Mouse (Mus musculus): Measurements from ENCODE around the gene Trmt13. TPM values are rescaled to one million over a fixed set of nuclear protein-coding genes. Genes with fewer than 3 reads are reported as not detected.
A peak's percentile ranks its signal among the peaks of the same experiment; 100 is the strongest.

The Trmt13 gene
- polyA plus RNA-seq, 1 experiment: 17.7 TPM

DNA sequence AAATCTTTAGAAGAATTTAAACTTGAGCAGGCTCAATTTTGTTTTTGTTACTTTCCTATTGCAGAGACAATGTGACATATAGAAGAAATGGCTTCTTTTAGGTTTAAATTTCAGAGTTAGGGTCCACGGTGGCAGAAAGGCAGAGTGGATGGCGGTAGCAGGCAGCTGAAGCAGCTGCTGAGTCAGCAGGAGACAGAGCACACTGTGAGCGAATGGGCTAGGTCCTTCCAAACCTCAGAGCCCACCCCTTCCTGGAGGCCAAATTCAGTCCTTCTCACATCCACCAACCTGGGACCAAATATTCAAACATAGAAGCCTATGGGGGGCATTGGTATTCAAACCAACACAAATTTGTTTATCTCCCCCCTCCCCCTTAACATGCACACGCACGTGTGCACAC lies 12.6 kb downstream of the Trmt13 start:
- Histone ChIP-seq H3K4me1 (ENCODE audit: control insufficient read depth, insufficient read depth, low read length) (peaks cover 4% of the 10 kb centered on the region), H3K4me3 (ENCODE audit: insufficient read depth, low read length) (no peak overlapping the region), H3K27ac (ENCODE audit: insufficient read depth, low read depth, low read length) (no peak overlapping the region)
- TF ChIP-seq POLR2A (IDR thresholded peaks at IDR 0.05; ENCODE audit: borderline replicate concordance, low read depth, low read length) (no peak), CTCF (IDR thresholded peaks at IDR 0.05; ENCODE audit: low read depth, low read length) (no peak)

DNA sequence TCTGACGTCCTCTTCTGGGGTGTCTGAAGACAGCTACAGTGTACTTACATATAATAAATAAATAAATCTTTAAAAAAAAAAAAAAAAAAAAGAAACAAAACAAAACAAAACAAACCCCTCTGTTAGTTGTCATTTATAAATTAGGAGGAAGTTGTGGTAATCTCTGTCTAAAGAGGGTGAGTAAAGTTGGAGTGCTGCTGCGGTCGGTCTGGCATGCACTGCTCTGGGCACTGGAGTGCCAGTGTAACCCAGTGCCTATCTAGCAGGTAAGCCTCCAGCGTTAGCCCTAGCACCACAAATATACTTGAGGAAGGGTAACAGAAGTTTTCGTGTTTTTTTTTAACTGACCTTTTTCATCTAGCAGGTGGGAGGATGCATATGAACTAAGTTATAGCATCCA lies 13.4 kb downstream of the Trmt13 start:
- H3K4me3 ChIP-seq (ENCODE audit: insufficient read depth, low read length): no peak overlapping the region
- H3K4me1 ChIP-seq (ENCODE audit: control insufficient read depth, insufficient read depth, low read length): peaks cover 8% of the 10 kb centered on the region
- TF ChIP-seq POLR2A (IDR thresholded peaks at IDR 0.05; ENCODE audit: borderline replicate concordance, low read depth, low read length) (no peak), CTCF (IDR thresholded peaks at IDR 0.05; ENCODE audit: low read depth, low read length) (no peak)
- H3K27ac ChIP-seq (ENCODE audit: insufficient read depth, low read depth, low read length): no peak overlapping the region

DNA sequence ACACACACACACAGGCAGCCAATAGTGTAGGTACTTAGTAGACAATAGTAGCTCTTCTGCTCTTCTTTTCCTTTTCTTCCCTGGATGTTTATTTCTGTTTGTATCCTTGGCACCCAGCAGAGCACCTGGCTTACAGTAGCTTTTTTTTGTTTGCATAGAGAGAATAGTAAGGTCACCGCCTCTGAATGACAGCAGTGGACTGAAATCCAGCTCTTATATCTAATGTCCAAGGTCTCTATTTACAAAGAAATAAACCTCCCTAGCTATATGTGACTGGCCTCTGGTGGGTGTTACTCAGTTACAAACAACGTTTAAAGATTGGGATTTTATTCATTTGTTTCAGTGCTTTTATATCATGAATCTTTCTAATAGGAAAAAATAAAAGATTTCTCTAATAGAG lies 14.7 kb downstream of the Trmt13 start:
- Histone ChIP-seq H3K4me3 (ENCODE audit: insufficient read depth, low read length) (no peak overlapping the region), H3K27ac (ENCODE audit: insufficient read depth, low read depth, low read length) (no peak overlapping the region), H3K4me1 (ENCODE audit: control insufficient read depth, insufficient read depth, low read length) (peaks cover 8% of the 10 kb centered on the region)
- TF ChIP-seq POLR2A (IDR thresholded peaks at IDR 0.05; ENCODE audit: borderline replicate concordance, low read depth, low read length) (no peak), CTCF (IDR thresholded peaks at IDR 0.05; ENCODE audit: low read depth, low read length) (no peak)

DNA sequence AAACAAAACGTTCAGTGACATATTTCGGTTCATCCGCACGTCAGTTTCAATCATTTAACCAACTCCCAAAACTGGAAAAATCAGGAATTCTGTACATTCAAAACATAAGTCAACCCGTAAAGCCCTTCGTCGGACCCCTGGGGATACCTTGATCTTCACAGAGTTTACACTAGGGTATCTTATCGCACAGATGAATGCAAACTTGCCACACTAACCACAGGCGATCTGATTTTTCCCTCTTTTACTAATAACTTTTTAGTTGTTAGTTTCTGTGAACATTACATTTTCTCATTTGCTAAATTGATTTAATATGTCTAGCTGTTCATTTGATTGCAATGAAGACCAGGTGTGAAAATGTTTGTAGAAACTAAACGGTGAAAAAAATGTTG lies 18.8 kb downstream of the Trmt13 start:
- no peak overlapping the region for H3K27ac ChIP-seq (ENCODE audit: insufficient read depth, low read depth, low read length)
- TF ChIP-seq POLR2A (IDR thresholded peaks at IDR 0.05; ENCODE audit: borderline replicate concordance, low read depth, low read length) (no peak), CTCF (IDR thresholded peaks at IDR 0.05; ENCODE audit: low read depth, low read length) (no peak)
- peak overlapping the region; percentile 78 for H3K4me3 ChIP-seq (ENCODE audit: insufficient read depth, low read length)
- peaks cover 9% of the 10 kb centered on the region for H3K4me1 ChIP-seq (ENCODE audit: control insufficient read depth, insufficient read depth, low read length)

DNA sequence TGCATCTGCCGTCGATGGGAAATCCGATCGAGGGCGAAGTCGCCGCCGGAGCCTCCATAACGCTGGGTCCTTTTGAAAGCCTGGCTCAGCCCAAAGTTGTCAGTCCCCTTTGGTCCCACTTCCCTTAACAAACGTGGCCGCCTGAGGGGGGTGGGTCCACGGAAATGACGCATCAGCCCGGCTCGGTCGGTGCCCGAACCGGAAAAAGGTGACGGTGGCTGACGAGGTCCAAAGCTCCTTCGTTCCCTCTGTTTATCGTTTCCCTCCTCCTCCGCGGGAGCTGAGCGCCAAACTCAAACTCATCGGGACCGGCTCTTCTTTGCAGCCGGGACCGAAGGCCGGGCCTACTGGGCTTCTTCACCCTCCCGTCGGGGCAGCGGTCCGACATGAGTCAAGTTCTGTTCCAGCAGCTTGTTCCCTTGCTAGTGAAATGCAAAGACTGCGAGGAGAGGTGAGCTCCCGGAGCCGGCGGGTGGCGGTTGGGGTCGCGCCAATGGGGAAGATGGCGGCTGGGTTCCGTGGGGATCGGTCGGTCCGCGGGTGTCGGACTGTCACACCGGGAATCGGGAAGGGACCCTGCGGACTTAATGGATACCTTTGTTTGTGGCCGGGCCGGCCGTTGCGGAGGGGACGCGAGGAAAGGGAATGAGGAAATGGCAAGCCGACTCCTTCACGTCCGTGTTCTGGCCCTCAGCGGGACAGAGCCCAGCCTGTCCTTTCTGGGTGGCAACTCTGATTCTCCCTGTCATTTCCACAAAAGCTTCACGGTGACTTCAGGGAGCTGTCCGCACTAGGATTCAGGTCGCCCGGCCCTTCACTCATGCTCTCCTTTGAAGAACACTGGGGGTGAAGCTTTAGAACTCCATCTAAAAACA lies 19.4 kb downstream of the Trmt13 start, which contains the start of gene Sass6:
TSS of gene Sass6 (plus strand) at position 255 of the 875 bp plus-strand sequence.
- H3K27ac ChIP-seq (ENCODE audit: insufficient read depth, low read depth, low read length): peak within 1 kb of the TSS; percentile 71
- peak within 1 kb of the TSS; percentile 78 for H3K4me3 ChIP-seq (ENCODE audit: insufficient read depth, low read length)

GRCm38 (mm10) chr3:116594076-116594727 lies 20.2 kb downstream of the Trmt13 start:
- Histone ChIP-seq H3K4me1 (ENCODE audit: control insufficient read depth, insufficient read depth, low read length) (peaks cover 9% of the 10 kb centered on the region), H3K4me3 (ENCODE audit: insufficient read depth, low read length) (peak overlapping the region; percentile 78), H3K27ac (ENCODE audit: insufficient read depth, low read depth, low read length) (peak overlapping the region; percentile 71)
- TF ChIP-seq POLR2A (IDR thresholded peaks at IDR 0.05; ENCODE audit: borderline replicate concordance, low read depth, low read length) (no peak), CTCF (IDR thresholded peaks at IDR 0.05; ENCODE audit: low read depth, low read length) (no peak)

More for the DNA sequence above, 19.4 kb downstream of the Trmt13 start, which contains the start of gene Sass6:
- H3K4me1 ChIP-seq (ENCODE audit: control insufficient read depth, insufficient read depth, low read length): peaks cover 9% of the 10 kb centered on the region
- TF ChIP-seq CTCF (IDR thresholded peaks at IDR 0.05; ENCODE audit: low read depth, low read length) (no peak), POLR2A (IDR thresholded peaks at IDR 0.05; ENCODE audit: borderline replicate concordance, low read depth, low read length) (no peak)

DNA sequence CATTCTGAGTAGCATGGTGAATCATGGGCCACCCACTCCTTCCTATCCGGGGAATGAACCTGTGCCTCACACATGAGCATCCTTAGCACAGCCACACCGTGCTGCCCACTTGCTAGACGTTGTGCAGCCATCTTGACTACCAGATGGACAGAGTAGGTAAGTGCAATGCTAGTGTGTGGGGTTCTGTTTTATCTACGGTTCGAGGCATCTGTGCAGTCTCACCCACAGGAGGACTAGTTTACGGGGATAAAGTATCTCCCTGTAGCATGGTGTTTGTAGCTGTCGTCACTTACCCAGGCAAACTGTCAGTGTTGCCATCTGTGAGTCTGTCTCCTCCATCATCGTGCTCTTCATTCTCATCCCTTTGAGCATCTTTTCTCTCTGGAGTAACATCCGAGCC lies 32.2 kb downstream of the Trmt13 start:
- no peak for TF ChIP-seq POLR2A (IDR thresholded peaks at IDR 0.05; ENCODE audit: borderline replicate concordance, low read depth, low read length)
- no peak for TF ChIP-seq CTCF (IDR thresholded peaks at IDR 0.05; ENCODE audit: low read depth, low read length)
- no peak overlapping the region for H3K4me3 ChIP-seq (ENCODE audit: insufficient read depth, low read length)
- no peak overlapping the region for H3K27ac ChIP-seq (ENCODE audit: insufficient read depth, low read depth, low read length)
- H3K4me1 ChIP-seq (ENCODE audit: control insufficient read depth, insufficient read depth, low read length): no peaks in the 10 kb centered on the region

DNA sequence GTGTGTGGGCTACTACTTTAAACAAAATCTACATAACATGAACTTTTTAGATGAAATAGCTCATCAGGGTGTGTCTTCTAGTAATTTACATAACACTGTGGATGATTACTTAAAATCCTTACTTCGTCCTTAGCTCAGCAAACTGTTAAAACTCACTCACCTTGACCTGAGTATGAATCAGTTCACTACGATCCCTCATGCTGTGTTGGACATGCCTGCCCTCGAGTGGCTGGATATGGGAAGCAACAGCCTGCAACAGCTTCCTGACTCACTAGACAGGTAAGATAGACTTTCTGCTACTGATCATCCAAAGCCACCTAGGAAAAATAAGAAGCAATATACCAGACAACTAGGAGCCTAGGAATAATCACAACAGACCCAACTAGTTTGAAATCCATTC lies 37.1 kb downstream of the Trmt13 start:
- Histone ChIP-seq H3K27ac (ENCODE audit: insufficient read depth, low read depth, low read length) (no peak overlapping the region), H3K4me3 (ENCODE audit: insufficient read depth, low read length) (no peak overlapping the region), H3K4me1 (ENCODE audit: control insufficient read depth, insufficient read depth, low read length) (no peaks in the 10 kb centered on the region)
- no peak for TF ChIP-seq CTCF (IDR thresholded peaks at IDR 0.05; ENCODE audit: low read depth, low read length)
- TF ChIP-seq POLR2A (IDR thresholded peaks at IDR 0.05; ENCODE audit: borderline replicate concordance, low read depth, low read length): no peak

GRCm38 (mm10) chr3:116570628-116571027 lies 43.8 kb downstream of the Trmt13 start:
- H3K27ac ChIP-seq (ENCODE audit: insufficient read depth, low read depth, low read length): peak overlapping the region; percentile 59
- no peak overlapping the region for H3K4me3 ChIP-seq (ENCODE audit: insufficient read depth, low read length)
- peaks cover 7% of the 10 kb centered on the region for H3K4me1 ChIP-seq (ENCODE audit: control insufficient read depth, insufficient read depth, low read length)
- TF ChIP-seq POLR2A (IDR thresholded peaks at IDR 0.05; ENCODE audit: borderline replicate concordance, low read depth, low read length) (no peak), CTCF (IDR thresholded peaks at IDR 0.05; ENCODE audit: low read depth, low read length) (no peak)

- Histone ChIP-seq H3K27ac (ENCODE audit: insufficient read depth, low read depth, low read length) (peak overlapping the region; percentile 28), H3K4me3 (ENCODE audit: insufficient read depth, low read length) (peak overlapping the region; percentile 29), H3K4me1 (ENCODE audit: control insufficient read depth, insufficient read depth, low read length) (peaks cover 16% of the 10 kb centered on the region)
- TF ChIP-seq POLR2A (IDR thresholded peaks at IDR 0.05; ENCODE audit: borderline replicate concordance, low read depth, low read length) (no peak), CTCF (IDR thresholded peaks at IDR 0.05; ENCODE audit: low read depth, low read length) (no peak)
Observed at GRCm38 (mm10) chr3:116563095-116563492, 51.3 kb downstream of the Trmt13 start.

Data from bone marrow macrophage, adult 2 months (primary cell).